Mouse (Mus musculus) cerebral cortex, adult 2 months (tissue): ENCODE measurements around the gene Litaf.

Source experiments
- WGBS: fragments of 180-500 bp; shearing (Covaris S2); methylation state at CpG from one replicate; pipeline ENCODE4 v1.1.7; 2018; 5-methylcytosine and 5-hydroxymethylcytosine counted together

Gene Litaf

GRCm38 (mm10) chr16:10958307-10958706, 107.7 kb downstream of the Litaf start:
- 91% methylated on average over 12 of the region's 12 CpGs for WGBS

- 85% methylated on average over 3 of the region's 3 CpGs for WGBS
Measured at GRCm38 (mm10) chr16:10957794-10958193, 108.2 kb downstream of the Litaf start.

- 50% methylated on average over 8 of the region's 8 CpGs for WGBS
Measured at GRCm38 (mm10) chr16:10956938-10957685, 108.8 kb downstream of the Litaf start.

GRCm38 (mm10) chr16:10955078-10955477, 110.9 kb downstream of the Litaf start:
- 58% methylated on average over 4 of the region's 4 CpGs for WGBS

- 94% methylated on average over 3 of the region's 3 CpGs for WGBS
Measured at GRCm38 (mm10) chr16:10952881-10953280, 113.1 kb downstream of the Litaf start.

GRCm38 (mm10) chr16:10952071-10952470, 113.9 kb downstream of the Litaf start:
- WGBS, result 65% methylated on average over 2 of the region's 2 CpGs

GRCm38 (mm10) chr16:10951581-10951980, 114.4 kb downstream of the Litaf start:
- WGBS, result 52% methylated on average over 3 of the region's 3 CpGs

- 72% methylated on average over 9 of the region's 9 CpGs for WGBS
Measured at GRCm38 (mm10) chr16:10950539-10950938, 115.4 kb downstream of the Litaf start.

GRCm38 (mm10) chr16:10947724-10948123, 118.2 kb downstream of the Litaf start:
- WGBS, result 75% methylated on average over 3 of the region's 3 CpGs

GRCm38 (mm10) chr16:10945381-10946127, 120.4 kb downstream of the Litaf start:
- WGBS, result 72% methylated on average over 7 of the region's 7 CpGs

GRCm38 (mm10) chr16:10944545-10944944, 121.4 kb downstream of the Litaf start:
- 50% methylated on average over 7 of the region's 7 CpGs for WGBS

GRCm38 (mm10) chr16:10943257-10943656, 122.7 kb downstream of the Litaf start:
- 78% methylated on average over 5 of the region's 5 CpGs for WGBS

GRCm38 (mm10) chr16:10940661-10941060, 125.3 kb downstream of the Litaf start:
- 91% methylated on average over 2 of the region's 2 CpGs for WGBS

- 94% methylated on average over 4 of the region's 4 CpGs for WGBS
Measured at GRCm38 (mm10) chr16:10939932-10940331, 126.0 kb downstream of the Litaf start.

GRCm38 (mm10) chr16:10937497-10937896, 128.5 kb downstream of the Litaf start:
- WGBS, result 90% methylated on average over 11 of the region's 11 CpGs

- 81% methylated on average over 5 of the region's 5 CpGs for WGBS
Measured at GRCm38 (mm10) chr16:10936700-10937319, 129.1 kb downstream of the Litaf start.

- WGBS, result 100% methylated on average over 1 of the region's 1 CpGs
Measured at GRCm38 (mm10) chr16:10934047-10934446, 131.9 kb downstream of the Litaf start.

GRCm38 (mm10) chr16:10933372-10933771, 132.6 kb downstream of the Litaf start:
- 56% methylated on average over 3 of the region's 3 CpGs for WGBS

GRCm38 (mm10) chr16:10927026-10927425, 138.9 kb downstream of the Litaf start:
- WGBS, result 91% methylated on average over 1 of the region's 1 CpGs

GRCm38 (mm10) chr16:10925591-10926180, 140.3 kb downstream of the Litaf start:
- WGBS, result 57% methylated on average over 7 of the region's 7 CpGs

GRCm38 (mm10) chr16:10923561-10923960, 142.4 kb downstream of the Litaf start:
- 64% methylated on average over 5 of the region's 5 CpGs for WGBS

- WGBS, result 84% methylated on average over 3 of the region's 3 CpGs
Measured at GRCm38 (mm10) chr16:10916271-10916670, 149.7 kb downstream of the Litaf start.
